Mouse (Mus musculus) small intestine, adult 2 months (tissue): ENCODE results near the gene Olfr721-ps1.

Experiments
- CTCF ChIP-seq: fragments of 200-500 bp; IDR thresholded peaks from 2 replicates; pipeline ENCODE4 v1.5.1; 2012; ENCODE audit warnings: low read depth, mild to moderate bottlenecking, control low read depth, inconsistent platforms, low read length, moderate library complexity, mixed read lengths; ENCODE audit not compliant: insufficient replicate concordance, insufficient read length; ENCODE audit errors: extremely low read depth
- POLR2A ChIP-seq: fragments of 200-500 bp; IDR thresholded peaks from 2 replicates; pipeline ENCODE4 v1.6.1; 2012; ENCODE audit warnings: low read depth, mild to moderate bottlenecking, control low read depth, inconsistent platforms, low read length, moderate library complexity

DNA sequence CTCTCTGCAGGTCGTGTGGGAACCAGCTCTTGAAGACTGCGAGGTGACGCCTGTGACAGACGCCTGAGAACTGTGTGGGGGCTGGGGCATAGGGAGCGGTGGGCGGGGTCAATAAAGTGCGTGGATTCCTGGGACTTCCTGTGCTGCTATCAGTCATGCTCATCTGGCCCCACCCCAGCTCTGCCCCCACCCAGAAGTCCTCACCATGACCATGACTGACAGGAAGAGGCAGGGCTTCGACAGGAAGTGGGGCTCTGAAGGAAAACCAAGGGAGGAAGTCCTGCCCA, 45.8 kb upstream of the Olfr721-ps1 start:
- TF ChIP-seq POLR2A (no peak), CTCF (no peak)
